Mouse (Mus musculus): ENCODE measurements around the gene Tmpo. TPM values are rescaled to one million over a fixed set of nuclear protein-coding genes. Genes with fewer than 3 reads are reported as not detected.

The Tmpo gene
- 133 TPM for polyA plus RNA-seq (2017; shearing (Covaris generic))

DNA sequence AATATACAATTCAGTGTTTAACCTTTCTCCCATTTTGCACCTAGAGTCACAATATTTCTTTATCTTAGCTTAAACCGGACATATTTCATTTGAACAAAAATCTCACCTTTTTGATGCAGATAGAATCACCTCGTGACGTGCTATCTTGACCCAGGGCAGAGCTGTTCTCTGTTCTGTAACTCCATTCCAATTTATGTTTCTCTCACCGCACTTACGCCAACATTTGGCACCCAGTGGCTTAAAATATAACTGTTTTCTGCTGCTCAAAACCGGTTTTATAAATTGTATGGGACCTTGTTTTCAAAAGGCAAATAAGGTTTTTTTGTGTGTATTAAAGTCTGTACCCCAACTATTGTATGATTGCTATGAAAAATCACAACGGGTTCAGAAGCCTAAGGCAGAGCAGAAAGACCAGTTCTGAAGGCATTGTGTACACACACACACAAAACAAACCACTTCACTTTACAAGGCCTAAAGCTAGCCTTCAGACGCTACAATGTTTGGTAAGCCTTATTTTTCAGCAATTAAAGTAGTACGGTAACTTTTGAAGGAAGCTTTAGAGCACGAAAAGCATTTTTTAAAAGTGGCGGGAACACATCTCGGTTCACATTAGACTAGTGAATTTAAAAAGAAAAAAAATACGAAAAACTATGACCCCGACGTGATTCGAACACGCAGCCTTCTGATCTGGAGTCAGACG, at the start of gene Tmpo:
Gene Tmpo, minus strand, starts transcription at position 555 of the 700 bp plus-strand sequence.

DNA sequence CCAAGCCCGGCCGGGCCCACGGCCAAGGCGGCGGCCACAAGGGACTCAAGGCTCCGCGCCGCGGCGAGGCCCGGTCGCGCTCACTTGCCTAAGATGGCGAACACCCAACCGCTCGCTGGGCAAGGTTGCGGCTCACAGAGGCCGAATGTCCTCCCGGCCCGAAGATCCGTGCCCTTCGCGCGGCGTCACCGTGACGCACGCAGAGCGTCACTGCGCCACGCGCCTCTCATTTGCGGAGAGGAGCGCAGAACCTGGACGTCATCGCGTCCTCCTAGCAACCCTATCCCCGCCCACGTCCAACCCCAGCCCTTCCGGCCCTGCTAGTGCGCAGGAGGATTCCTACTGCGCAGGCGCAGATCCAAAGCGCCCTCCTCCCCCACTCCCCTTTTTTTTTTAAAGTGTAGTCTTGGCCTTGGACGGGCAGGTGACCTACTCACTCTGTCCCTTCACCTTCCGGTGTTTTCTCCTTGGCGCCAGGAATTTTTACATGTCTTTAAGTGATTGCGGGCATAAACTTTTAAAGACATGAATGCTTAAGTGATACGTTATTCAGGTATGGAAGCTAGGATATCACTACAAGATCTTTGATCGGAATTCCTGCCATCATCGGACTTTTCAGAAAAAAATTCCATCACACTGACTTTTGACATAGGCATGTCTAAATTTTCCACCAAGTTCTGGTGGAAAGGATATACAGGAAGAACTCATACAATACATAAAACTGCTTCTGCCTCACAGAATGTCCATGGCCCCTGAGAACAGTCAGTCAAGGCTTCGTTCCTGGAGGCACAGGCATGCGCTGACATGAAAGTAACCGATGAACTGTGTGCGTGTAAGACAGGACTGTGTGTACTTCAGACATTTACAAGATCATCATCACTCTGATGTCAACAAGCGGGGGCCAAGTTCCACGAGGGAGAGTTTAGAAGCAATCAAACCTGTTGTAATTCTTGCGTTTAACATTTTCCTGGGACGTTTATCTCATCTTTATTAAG, 57.0 kb downstream of the Tmpo start, which contains the start of gene Slc25a3:
Gene Slc25a3, minus strand, starts transcription at position 232 of the 995 bp plus-strand sequence.

Other genes starting within 250 kb of the Tmpo start
- 42.5 TPM for gene Apaf1, start 98.5 kb downstream of the Tmpo start, polyA plus RNA-seq (2017; shearing (Covaris generic))
- gene Ikbip, start 98.4 kb downstream of the Tmpo start, polyA plus RNA-seq (2017; shearing (Covaris generic)) = 2.7 TPM
- 926 TPM for gene Slc25a3, start 57.3 kb downstream of the Tmpo start, polyA plus RNA-seq (2017; shearing (Covaris generic))

All from effector memory CD4-positive, alpha-beta T cell, adult 5 months (primary cell).